Mouse (Mus musculus) ovary, postnatal 14 days (tissue): Measurements from ENCODE around the gene Cdk7.

ENCODE experiments used
- DNase-seq: peaks from one replicate; pipeline ENCODE4 v3.0.0; 2022; ENCODE audit warnings: low spot score

The Cdk7 gene

GRCm38 (mm10) chr13:100725194-100725593 is 5.5 kb downstream of the Cdk7 start:
- DNase-seq: no peak

DNA sequence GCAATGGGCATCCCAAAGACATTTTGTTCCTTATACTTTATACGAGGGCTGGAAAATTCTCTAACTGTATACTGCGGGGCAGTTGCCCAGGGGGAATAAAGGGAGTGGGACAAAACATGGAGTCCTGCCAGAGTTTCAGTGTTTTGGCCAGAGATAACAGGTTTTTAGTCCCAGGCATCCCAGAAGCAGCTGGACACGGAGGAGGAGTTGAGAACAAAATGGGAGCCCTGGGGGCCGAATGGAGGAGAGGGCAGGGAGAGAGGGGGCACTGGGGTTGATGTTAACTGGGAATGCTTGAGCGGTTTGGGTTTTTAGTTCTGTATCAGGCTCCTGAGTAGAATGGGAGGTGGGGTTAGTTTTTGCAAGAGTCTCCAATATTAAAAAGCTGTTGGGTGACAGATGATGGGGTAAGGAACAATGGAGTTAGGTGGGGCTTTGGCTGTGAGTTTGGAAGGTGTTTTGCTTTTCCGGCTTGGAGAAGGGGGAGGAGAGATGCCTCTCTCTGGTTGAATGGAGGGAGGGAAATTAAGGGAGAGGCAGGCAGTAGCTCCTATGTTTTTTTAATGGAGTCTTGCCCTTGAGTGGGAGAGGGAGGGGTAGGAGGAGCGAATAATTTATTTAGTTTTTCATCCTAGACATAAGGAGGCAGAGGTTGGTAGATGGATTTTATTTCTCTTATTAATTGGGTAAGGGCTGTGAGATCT is 6.5 kb downstream of the Cdk7 start:
- no peak for DNase-seq

- DNase-seq: no peak
Measured at GRCm38 (mm10) chr13:100721656-100722055, 9.1 kb downstream of the Cdk7 start.

DNA sequence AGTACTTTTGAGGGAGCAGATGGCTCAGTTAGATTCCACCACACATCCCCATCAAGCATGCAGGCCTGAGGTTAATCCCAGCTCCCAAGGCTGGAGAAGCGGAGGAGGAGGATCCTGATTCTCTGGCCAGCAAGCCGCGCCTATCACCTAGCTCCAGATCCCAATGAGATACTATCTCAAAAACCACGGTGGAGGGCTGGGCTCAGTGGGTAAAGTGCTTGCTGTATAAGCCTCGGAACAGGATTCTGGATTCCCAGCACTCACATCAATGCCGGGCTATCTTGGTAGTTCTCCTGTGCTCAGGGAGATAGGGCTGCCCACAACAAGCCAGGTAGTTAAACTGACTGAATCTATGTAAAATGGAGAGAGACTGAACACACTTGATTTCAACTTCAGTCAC is 15.3 kb downstream of the Cdk7 start:
- DNase-seq: no peak

GRCm38 (mm10) chr13:100706206-100706605 is 24.5 kb downstream of the Cdk7 start:
- no peak for DNase-seq

GRCm38 (mm10) chr13:100703468-100703867 is 27.3 kb downstream of the Cdk7 start:
- DNase-seq: no peak

DNA sequence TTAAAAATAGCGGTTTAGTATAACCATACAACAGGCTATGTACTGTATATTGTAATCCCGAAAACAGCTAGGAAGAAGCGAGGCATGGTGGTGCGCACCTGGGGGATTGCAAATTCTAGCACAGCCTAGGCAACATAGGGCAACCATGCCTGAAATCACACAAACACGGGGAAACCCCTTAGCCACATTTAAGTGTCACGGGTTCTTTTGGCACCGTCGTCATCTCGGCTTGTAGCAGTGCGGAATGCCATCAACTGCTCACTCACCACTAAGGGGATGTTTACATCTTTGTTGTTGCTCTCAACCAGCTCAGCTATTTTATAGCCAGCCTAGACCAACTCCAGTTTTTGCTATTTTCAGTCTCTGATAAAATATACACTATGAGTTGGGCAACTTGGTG is 31.9 kb downstream of the Cdk7 start:
- DNase-seq: no peak

DNA sequence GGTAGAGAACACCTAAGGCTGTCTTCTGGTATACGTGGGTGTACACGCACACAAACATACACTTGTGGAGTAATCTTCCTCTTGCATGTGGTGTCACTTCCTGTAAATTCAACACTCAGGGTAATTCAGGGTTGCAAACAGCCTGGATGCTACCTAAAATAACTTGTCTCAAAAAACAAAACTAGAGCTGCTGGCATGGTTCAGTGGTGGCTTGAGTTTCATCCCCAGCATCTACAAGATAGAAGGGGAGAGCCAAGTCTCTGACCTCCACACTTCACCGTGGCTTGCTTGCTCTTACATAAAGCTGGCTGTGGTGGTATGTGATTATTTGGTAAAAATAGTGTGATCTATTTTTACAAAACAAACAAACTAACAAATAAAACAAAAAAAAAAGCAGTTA is 33.2 kb downstream of the Cdk7 start:
- DNase-seq: no peak

- DNase-seq: no peak
Measured at GRCm38 (mm10) chr13:100687513-100687912, 43.2 kb downstream of the Cdk7 start.

GRCm38 (mm10) chr13:100684355-100684754 is 46.4 kb downstream of the Cdk7 start:
- DNase-seq: no peak

GRCm38 (mm10) chr13:100682837-100683236 is 47.9 kb downstream of the Cdk7 start:
- no peak for DNase-seq

DNA sequence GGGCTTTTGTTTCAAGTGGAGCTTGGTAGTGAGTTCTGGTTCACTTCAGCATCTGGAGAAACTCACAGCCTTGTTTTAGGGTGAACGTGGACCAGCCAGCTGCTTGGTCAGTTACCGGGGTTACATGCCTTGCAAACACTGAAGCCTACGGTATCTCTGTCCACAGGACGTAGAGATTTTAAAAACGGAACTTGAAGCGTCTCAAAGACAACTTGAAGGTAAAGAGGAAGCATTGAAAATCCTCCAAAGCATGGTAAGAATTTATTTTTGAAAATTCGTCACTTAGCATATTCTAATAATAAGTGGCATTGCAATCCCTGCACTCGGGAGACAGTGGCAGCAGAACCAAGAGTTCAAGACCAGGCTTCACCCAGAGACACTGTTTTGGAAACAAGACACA is 49.1 kb downstream of the Cdk7 start:
- DNase-seq: no peak

DNA sequence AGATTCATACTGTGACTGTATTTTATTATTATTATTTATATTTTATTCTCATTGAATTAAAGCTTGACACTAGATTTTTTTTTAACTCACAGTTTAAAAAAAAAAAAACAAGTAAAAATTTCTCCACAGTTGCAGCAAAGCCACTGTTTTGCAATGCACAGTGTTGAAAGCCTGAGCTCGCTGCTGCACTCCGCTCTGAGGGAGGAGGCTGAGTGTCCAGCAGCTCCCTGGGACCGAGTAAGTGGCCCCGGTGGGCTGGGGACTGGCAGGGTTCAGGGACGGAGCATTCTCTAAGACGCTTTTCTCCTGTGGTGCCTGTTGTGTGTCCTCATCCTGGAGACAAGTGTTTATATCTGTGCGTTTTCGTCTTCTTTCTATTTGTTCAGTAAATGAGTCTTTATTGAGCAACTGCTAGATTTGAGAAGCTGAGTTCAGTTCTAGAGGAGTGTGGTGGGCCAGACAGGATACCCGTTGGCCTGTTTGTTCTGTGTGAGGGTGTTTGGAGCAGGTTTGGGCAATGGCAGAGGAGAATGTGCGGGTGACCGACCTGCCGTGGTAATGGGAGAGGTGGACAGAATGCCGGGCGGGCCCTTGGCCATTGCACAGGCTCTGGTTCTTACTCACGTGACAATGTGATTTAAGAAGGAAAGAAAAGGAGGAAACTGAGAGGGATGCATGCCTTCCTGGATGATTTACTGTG is 54.7 kb downstream of the Cdk7 start:
- DNase-seq: no peak

DNA sequence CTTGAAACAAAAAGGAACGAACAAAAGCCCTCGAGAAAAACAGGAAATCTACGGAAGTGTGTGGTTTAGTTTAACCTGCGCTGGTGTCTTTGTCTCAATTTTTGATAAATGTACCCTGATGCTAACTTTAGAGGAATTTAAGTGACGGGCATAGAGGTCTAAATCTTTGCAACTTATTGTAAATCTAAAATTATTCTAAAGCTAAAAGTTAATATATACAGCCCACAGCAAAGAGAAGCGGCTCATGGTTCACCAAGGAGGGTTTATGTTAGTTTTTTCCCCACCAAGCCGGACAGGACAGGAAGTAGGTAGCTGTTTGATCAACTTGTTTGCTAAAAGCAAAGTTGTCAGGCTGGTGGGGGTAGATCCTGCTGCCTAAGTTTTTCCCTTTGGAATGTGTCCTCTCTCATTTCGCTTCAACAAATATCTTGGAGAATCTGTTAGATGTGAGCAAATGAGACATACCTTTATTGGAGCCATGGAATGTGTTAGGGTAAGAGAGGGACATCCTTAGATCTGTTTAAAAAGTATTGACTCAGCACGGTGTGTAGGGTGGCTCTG is 60.5 kb downstream of the Cdk7 start:
- no peak for DNase-seq

- DNase-seq: peak; percentile 21
Measured at GRCm38 (mm10) chr13:100669291-100670022, 61.3 kb downstream of the Cdk7 start, which contains the start of gene Ccdc125. TSS of gene Ccdc125 (plus strand) at chr13:100669717.

DNA sequence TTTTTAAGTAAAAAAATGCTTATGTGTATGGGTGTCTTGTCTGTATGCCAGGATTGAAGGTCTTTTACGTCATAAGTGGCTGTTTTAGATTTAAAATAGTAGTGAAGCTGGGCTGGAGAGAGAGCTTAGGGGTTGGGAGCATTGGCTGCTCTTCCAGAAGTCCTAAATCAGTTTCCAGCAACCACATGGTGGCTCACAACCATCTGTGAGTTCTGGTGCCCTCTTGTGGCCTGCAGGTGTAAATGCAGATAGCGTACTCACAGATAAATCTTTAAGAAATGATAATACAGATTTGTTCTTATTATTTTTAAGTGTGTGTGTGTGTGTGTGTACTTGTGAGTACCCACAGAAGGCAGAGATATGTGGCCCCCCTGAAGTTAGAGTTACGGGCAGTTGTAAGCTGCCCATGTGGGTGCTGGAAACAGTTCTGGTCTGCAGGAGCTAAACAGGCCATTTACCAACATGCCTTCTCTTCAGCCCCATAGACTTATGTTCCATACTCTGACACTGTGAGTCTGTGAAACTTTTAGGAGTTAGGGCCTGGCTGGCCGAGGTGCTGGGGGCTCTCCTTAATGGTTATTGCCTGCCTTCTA is 70.8 kb downstream of the Cdk7 start:
- peak; percentile 45 for DNase-seq

GRCm38 (mm10) chr13:100658091-100658490 is 72.6 kb downstream of the Cdk7 start:
- no peak for DNase-seq
